Mouse (Mus musculus) stomach, embryonic 14.5 days (tissue): ENCODE measurements around the gene Hoxd10. TPM values are rescaled to one million over a fixed set of nuclear protein-coding genes. Genes with fewer than 3 reads are reported as not detected.

Experiments
- ATAC-seq: fragments of 200-750 bp; cut with Nextera tagmentation; 2 replicates; pipeline ENCODE4 v1.8.0; 2017; ENCODE audit warnings: low read depth, moderate TSS enrichment; ENCODE audit not compliant: insufficient number of reproducible peaks, insufficient read depth, low FRiP score
- H3K27ac ChIP-seq: fragments of 300-500 bp; sonication (generic); 2 replicates; pipeline ENCODE4 v1.5.1; 2014; ENCODE audit warnings: mild to moderate bottlenecking, low read length, moderate library complexity, mixed read lengths
- H3K27me3 ChIP-seq: fragments of 300-500 bp; sonication (generic); 2 replicates; pipeline ENCODE4 v1.6.1; 2014; ENCODE audit warnings: low read length, control low read depth, mixed read lengths; ENCODE audit not compliant: control insufficient read depth, insufficient read depth
- H3K36me3 ChIP-seq: fragments of 300-500 bp; sonication (generic); 2 replicates; pipeline ENCODE4 v1.6.1; 2014; ENCODE audit warnings: mild to moderate bottlenecking, control low read depth, low read length, moderate library complexity, mixed read lengths; ENCODE audit not compliant: control insufficient read depth, insufficient read depth
- H3K4me1 ChIP-seq: fragments of 300-500 bp; sonication (generic); 2 replicates; pipeline ENCODE4 v1.6.1; 2014; ENCODE audit warnings: low read length, control low read depth, mixed read lengths; ENCODE audit not compliant: control insufficient read depth, insufficient read depth
- H3K4me2 ChIP-seq: fragments of 300-500 bp; sonication (generic); replicated peaks from 2 replicates; pipeline ENCODE4 v1.6.1; 2014; ENCODE audit warnings: low read depth, low read length, control low read depth
- H3K4me3 ChIP-seq: fragments of 300-500 bp; sonication (generic); 2 replicates; pipeline ENCODE4 v1.5.1; 2014; ENCODE audit warnings: low read depth, low read length, control low read depth
- H3K9ac ChIP-seq: fragments of 300-500 bp; sonication (generic); replicated peaks from 2 replicates; pipeline ENCODE4 v1.6.1; 2014; ENCODE audit warnings: low read depth, mild to moderate bottlenecking, control low read depth, low read length, moderate library complexity, mixed read lengths
- H3K9me3 ChIP-seq: fragments of 300-500 bp; sonication (generic); 2 replicates; pipeline ENCODE4 v1.6.1; 2016; ENCODE audit warnings: low read depth, low read length, control low read depth; ENCODE audit not compliant: control insufficient read depth
- WGBS: fragments of 180-500 bp; shearing (Covaris S2); extraction: QIAGEN DNeasy Blood & Tissue Kit; methylation state at CpG from one replicate; pipeline ENCODE4 v1.1.7; 2014; 5-methylcytosine and 5-hydroxymethylcytosine counted together
- polyA plus RNA-seq: library from polyadenylated mRNA; unstranded; fragments of >200 nt; fragmentation: Nextera tagmentation; extraction: Ambion mirVana; gene quantifications from 2 replicates; pipeline ENCODE4 v1.2.1, GENCODE M21; 2014

Hoxd10 gene
- polyA plus RNA-seq, 1 experiment from 2014 or later, result not detected

GRCm38 (mm10) chr2:74670632-74671188, 21.0 kb upstream of the Hoxd10 start:
- WGBS, result 3% methylated on average over 3 of the region's 3 CpGs
- Histone ChIP-seq H3K4me2 (no peak overlapping the region), H3K27ac (no peak overlapping the region), H3K27me3 (peaks cover 79% of the 10 kb centered on the region), H3K9ac (no peak overlapping the region), H3K4me1 (peaks cover 6% of the 10 kb centered on the region; the same call in 1 of the 2 replicates), H3K4me3 (no peak overlapping the region), H3K9me3 (no peaks in the 10 kb centered on the region), H3K36me3 (no peaks in the 10 kb centered on the region)
- ATAC-seq, result no peak

- peaks cover 82% of the 10 kb centered on the region for H3K27me3 ChIP-seq
- 6% methylated on average over 5 of the region's 5 CpGs for WGBS
These were observed 19.9 kb upstream of the Hoxd10 start for GRCm38 (mm10) chr2:74671847-74672246.

GRCm38 (mm10) chr2:74672481-74673362, 19.0 kb upstream of the Hoxd10 start:
- Histone ChIP-seq H3K4me1 (peaks cover 6% of the 10 kb centered on the region; the same call in 1 of the 2 replicates), H3K4me2 (peak overlapping the region; percentile 39), H3K27ac (no peak overlapping the region), H3K36me3 (no peaks in the 10 kb centered on the region), H3K9ac (no peak overlapping the region), H3K27me3 (peaks cover 83% of the 10 kb centered on the region), H3K9me3 (no peaks in the 10 kb centered on the region), H3K4me3 (peak overlapping the region; percentile 19; the same call in 1 of the 2 replicates)
- ATAC-seq, result no peak
- 3% methylated on average over 40 of the region's 40 CpGs for WGBS

More at GRCm38 (mm10) chr2:74671847-74672246, 19.9 kb upstream of the Hoxd10 start:
- Histone ChIP-seq H3K9ac (no peak overlapping the region), H3K9me3 (no peaks in the 10 kb centered on the region), H3K4me3 (no peak overlapping the region), H3K4me2 (no peak overlapping the region), H3K36me3 (no peaks in the 10 kb centered on the region), H3K27ac (no peak overlapping the region), H3K4me1 (peaks cover 6% of the 10 kb centered on the region; the same call in 1 of the 2 replicates)
- no peak for ATAC-seq

DNA sequence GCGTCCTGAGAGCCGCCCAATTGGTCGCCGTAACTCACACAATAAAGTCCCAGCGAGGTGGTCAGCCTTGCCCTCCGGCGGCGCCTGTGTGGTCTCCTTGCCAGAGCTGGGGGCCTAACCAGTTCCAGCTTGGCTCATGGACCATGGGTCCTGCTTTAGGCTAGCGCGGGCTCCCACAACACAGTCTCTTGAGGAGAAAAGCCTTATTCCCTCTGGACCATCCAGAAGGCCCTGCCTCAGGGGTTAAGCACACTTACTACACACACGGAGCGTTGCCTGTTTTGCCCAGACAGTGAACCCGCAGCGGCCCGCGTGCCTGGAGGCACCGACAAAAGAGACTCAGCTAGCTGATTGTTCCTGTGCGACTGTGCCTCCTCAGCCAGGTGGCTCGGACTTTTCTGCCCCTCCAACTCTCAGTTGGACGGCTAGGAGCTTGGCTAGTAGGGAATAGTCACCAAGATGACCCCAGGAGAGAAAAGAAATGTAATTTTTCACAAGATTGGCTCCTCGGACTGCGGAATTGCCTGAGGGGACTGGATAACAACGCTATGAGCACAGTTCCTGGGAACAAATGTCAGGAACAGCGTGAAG, 17.8 kb upstream of the Hoxd10 start:
- no peak overlapping the region for H3K4me2 ChIP-seq
- H3K27ac ChIP-seq, result no peak overlapping the region
- H3K9ac ChIP-seq, result no peak overlapping the region
- ATAC-seq, result no peak
- 0 out of 2 replicates have a peak, but pooled peaks cover 2% of the 10 kb centered on the region for H3K4me1 ChIP-seq
- WGBS, result 2% methylated on average over 24 of the region's 24 CpGs
- peaks cover 82% of the 10 kb centered on the region for H3K27me3 ChIP-seq
- H3K36me3 ChIP-seq, result no peaks in the 10 kb centered on the region
- H3K9me3 ChIP-seq, result no peaks in the 10 kb centered on the region
- no peak overlapping the region for H3K4me3 ChIP-seq

- no peak within 1 kb of the TSS for H3K9ac ChIP-seq
- no peaks in the 10 kb centered on the region for H3K9me3 ChIP-seq
- peaks cover 83% of the 10 kb centered on the region for H3K27me3 ChIP-seq
- no peak within 1 kb of the TSS for H3K27ac ChIP-seq
- no peaks in the 10 kb centered on the region for H3K36me3 ChIP-seq
- 3% methylated on average over 47 of the region's 47 CpGs for WGBS
- H3K4me1 ChIP-seq, result 0 out of 2 replicates have a peak, but pooled peaks cover 2% of the 10 kb centered on the region
- no peak within 1 kb of the TSS for H3K4me3 ChIP-seq
- H3K4me2 ChIP-seq, result no peak within 1 kb of the TSS
- ATAC-seq, result no peak
These were observed 16.7 kb upstream of the Hoxd10 start, which contains the start of gene Hoxd12 for GRCm38 (mm10) chr2:74674881-74675665. Hoxd12 (plus strand) TSS chr2:74675013.

DNA sequence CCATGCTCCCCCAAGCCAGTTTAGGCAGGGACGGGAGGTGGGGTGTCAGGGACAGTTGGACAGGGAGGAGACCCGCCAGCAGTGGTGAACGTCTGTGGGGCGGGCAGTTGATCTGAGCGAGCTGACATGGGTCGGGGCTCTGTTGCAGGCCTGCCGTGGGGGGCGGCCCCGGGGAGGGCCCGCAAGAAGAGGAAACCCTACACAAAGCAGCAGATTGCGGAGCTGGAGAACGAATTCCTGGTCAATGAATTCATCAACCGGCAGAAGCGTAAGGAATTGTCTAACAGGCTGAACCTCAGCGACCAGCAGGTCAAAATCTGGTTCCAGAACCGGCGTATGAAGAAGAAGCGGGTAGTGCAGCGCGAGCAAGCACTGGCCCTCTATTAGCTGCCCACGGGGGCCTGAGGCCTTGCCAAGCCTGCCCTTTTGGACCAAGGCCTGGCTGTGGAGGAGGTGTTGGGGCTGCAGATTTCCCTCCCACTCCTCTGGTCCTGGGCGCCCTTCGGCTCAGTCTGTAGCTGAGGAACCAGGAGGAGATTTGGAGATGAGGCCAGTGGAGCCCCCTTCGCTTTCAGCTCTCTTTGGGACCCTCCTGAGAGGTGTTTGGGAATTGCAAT, 15.9 kb upstream of the Hoxd10 start:
- WGBS, result 7% methylated on average over 24 of the region's 24 CpGs
- no peak overlapping the region for H3K27ac ChIP-seq
- no peak for ATAC-seq

GRCm38 (mm10) chr2:74676376-74677052, 15.2 kb upstream of the Hoxd10 start:
- Histone ChIP-seq H3K4me1 (0 out of 2 replicates have a peak, but pooled peaks cover 2% of the 10 kb centered on the region), H3K9ac (no peak overlapping the region), H3K4me3 (no peak overlapping the region), H3K36me3 (no peaks in the 10 kb centered on the region), H3K9me3 (no peaks in the 10 kb centered on the region), H3K27me3 (peaks cover 88% of the 10 kb centered on the region), H3K4me2 (no peak overlapping the region), H3K27ac (no peak overlapping the region)
- WGBS, result 4% methylated on average over 9 of the region's 9 CpGs
- no peak for ATAC-seq

More for the DNA sequence above, 15.9 kb upstream of the Hoxd10 start:
- H3K4me3 ChIP-seq, result no peak overlapping the region
- H3K9me3 ChIP-seq, result no peaks in the 10 kb centered on the region
- H3K27me3 ChIP-seq, result peaks cover 87% of the 10 kb centered on the region
- no peak overlapping the region for H3K9ac ChIP-seq
- H3K36me3 ChIP-seq, result no peaks in the 10 kb centered on the region
- no peak overlapping the region for H3K4me2 ChIP-seq
- 0 out of 2 replicates have a peak, but pooled peaks cover 2% of the 10 kb centered on the region for H3K4me1 ChIP-seq
